Mouse (Mus musculus): ENCODE measurements around the gene Cep170. TPM values are rescaled to one million over a fixed set of nuclear protein-coding genes. Genes with fewer than 3 reads are reported as not detected.

The Cep170 gene
- total RNA-seq, 1 experiment from 2014 or later, result 80.3 TPM

- ATAC-seq (replicated peaks; ENCODE audit: insufficient number of reproducible peaks, low FRiP score, low TSS enrichment, poor library complexity, severe bottlenecking), result no peak
Observed at GRCm38 (mm10) chr1:176789326-176789725, 24.5 kb downstream of the Cep170 start.

GRCm38 (mm10) chr1:176774533-176774932 is 39.3 kb downstream of the Cep170 start:
- ATAC-seq (replicated peaks; ENCODE audit: insufficient number of reproducible peaks, low FRiP score, low TSS enrichment, poor library complexity, severe bottlenecking), result no peak

GRCm38 (mm10) chr1:176762295-176762694 is 51.6 kb downstream of the Cep170 start:
- no peak for ATAC-seq (replicated peaks; ENCODE audit: insufficient number of reproducible peaks, low FRiP score, low TSS enrichment, poor library complexity, severe bottlenecking)

- no peak for ATAC-seq (replicated peaks; ENCODE audit: insufficient number of reproducible peaks, low FRiP score, low TSS enrichment, poor library complexity, severe bottlenecking)
Observed at GRCm38 (mm10) chr1:176760673-176761072, 53.2 kb downstream of the Cep170 start.

- no peak for ATAC-seq (replicated peaks; ENCODE audit: insufficient number of reproducible peaks, low FRiP score, low TSS enrichment, poor library complexity, severe bottlenecking)
Observed at GRCm38 (mm10) chr1:176755586-176755985, 58.3 kb downstream of the Cep170 start.

- no peak for ATAC-seq (replicated peaks; ENCODE audit: insufficient number of reproducible peaks, low FRiP score, low TSS enrichment, poor library complexity, severe bottlenecking)
Observed at GRCm38 (mm10) chr1:176753861-176754718, 59.8 kb downstream of the Cep170 start.

- ATAC-seq (replicated peaks; ENCODE audit: insufficient number of reproducible peaks, low FRiP score, low TSS enrichment, poor library complexity, severe bottlenecking), result no peak
Observed at GRCm38 (mm10) chr1:176749708-176750107, 64.2 kb downstream of the Cep170 start.

GRCm38 (mm10) chr1:176732834-176733233 is 81.0 kb downstream of the Cep170 start:
- ATAC-seq (replicated peaks; ENCODE audit: insufficient number of reproducible peaks, low FRiP score, low TSS enrichment, poor library complexity, severe bottlenecking), result no peak; the same call in 1 of the 2 replicates

GRCm38 (mm10) chr1:176730528-176730927 is 83.3 kb downstream of the Cep170 start:
- ATAC-seq (replicated peaks; ENCODE audit: insufficient number of reproducible peaks, low FRiP score, low TSS enrichment, poor library complexity, severe bottlenecking), result no peak

- ATAC-seq (replicated peaks; ENCODE audit: insufficient number of reproducible peaks, low FRiP score, low TSS enrichment, poor library complexity, severe bottlenecking), result no peak
Observed at GRCm38 (mm10) chr1:176727372-176727771, 86.5 kb downstream of the Cep170 start.

- no peak for ATAC-seq (replicated peaks; ENCODE audit: insufficient number of reproducible peaks, low FRiP score, low TSS enrichment, poor library complexity, severe bottlenecking)
Observed at GRCm38 (mm10) chr1:176724771-176725170, 89.1 kb downstream of the Cep170 start.

- no peak for ATAC-seq (replicated peaks; ENCODE audit: insufficient number of reproducible peaks, low FRiP score, low TSS enrichment, poor library complexity, severe bottlenecking)
Observed at GRCm38 (mm10) chr1:176723858-176724713, 89.8 kb downstream of the Cep170 start.

- ATAC-seq (replicated peaks; ENCODE audit: insufficient number of reproducible peaks, low FRiP score, low TSS enrichment, poor library complexity, severe bottlenecking), result no peak
Observed at GRCm38 (mm10) chr1:176712436-176712835, 101.4 kb downstream of the Cep170 start.

- ATAC-seq (replicated peaks; ENCODE audit: insufficient number of reproducible peaks, low FRiP score, low TSS enrichment, poor library complexity, severe bottlenecking), result no peak
Observed at GRCm38 (mm10) chr1:176700226-176700625, 113.6 kb downstream of the Cep170 start.

- no peak for ATAC-seq (replicated peaks; ENCODE audit: insufficient number of reproducible peaks, low FRiP score, low TSS enrichment, poor library complexity, severe bottlenecking)
Observed at GRCm38 (mm10) chr1:176699793-176700192, 114.1 kb downstream of the Cep170 start.

- no peak for ATAC-seq (replicated peaks; ENCODE audit: insufficient number of reproducible peaks, low FRiP score, low TSS enrichment, poor library complexity, severe bottlenecking)
Observed at GRCm38 (mm10) chr1:176698647-176699046, 115.2 kb downstream of the Cep170 start.

GRCm38 (mm10) chr1:176697091-176697490 is 116.8 kb downstream of the Cep170 start:
- no peak for ATAC-seq (replicated peaks; ENCODE audit: insufficient number of reproducible peaks, low FRiP score, low TSS enrichment, poor library complexity, severe bottlenecking)

GRCm38 (mm10) chr1:176691101-176691500 is 122.8 kb downstream of the Cep170 start:
- no peak for ATAC-seq (replicated peaks; ENCODE audit: insufficient number of reproducible peaks, low FRiP score, low TSS enrichment, poor library complexity, severe bottlenecking)

GRCm38 (mm10) chr1:176688251-176688880 is 125.5 kb downstream of the Cep170 start:
- ATAC-seq (replicated peaks; ENCODE audit: insufficient number of reproducible peaks, low FRiP score, low TSS enrichment, poor library complexity, severe bottlenecking), result no peak
